Mouse (Mus musculus) midbrain, embryonic 14.5 days (tissue): ENCODE measurements around the gene Rab36. TPM values are rescaled to one million over a fixed set of nuclear protein-coding genes. Genes with fewer than 3 reads are reported as not detected.

Experiments used
- ATAC-seq: fragments of 200-750 bp; cut with Nextera tagmentation; 2 replicates; pipeline ENCODE4 v1.8.0; 2017; ENCODE audit warnings: moderate number of reproducible peaks, moderate library complexity; ENCODE audit not compliant: low FRiP score, low TSS enrichment
- DNase-seq: peaks from one replicate; pipeline ENCODE4 v3.0.0-alpha.2; 2015
- H3K27ac ChIP-seq: fragments of 300-500 bp; sonication (generic); replicated peaks from 2 replicates; pipeline ENCODE4 v1.5.1; 2014; ENCODE audit warnings: mild to moderate bottlenecking, low read depth, low read length, moderate library complexity
- H3K27me3 ChIP-seq: fragments of 300-500 bp; sonication (generic); 2 replicates; pipeline ENCODE4 v1.6.1; 2014; ENCODE audit warnings: low read length, control low read depth, mixed read lengths; ENCODE audit not compliant: control insufficient read depth, insufficient read depth
- H3K36me3 ChIP-seq: fragments of 300-500 bp; sonication (generic); 2 replicates; pipeline ENCODE4 v1.6.1; 2014; ENCODE audit warnings: low read length, control low read depth; ENCODE audit not compliant: control insufficient read depth, insufficient read depth
- H3K4me1 ChIP-seq: fragments of 300-500 bp; sonication (generic); 2 replicates; pipeline ENCODE4 v1.6.1; 2014; ENCODE audit warnings: mild to moderate bottlenecking, antibody characterized with exemption, low read length, control low read depth; ENCODE audit not compliant: control insufficient read depth, insufficient read depth
- H3K4me2 ChIP-seq: fragments of 300-500 bp; sonication (generic); 2 replicates; pipeline ENCODE4 v1.6.1; 2014; ENCODE audit warnings: mild to moderate bottlenecking, low read length, moderate library complexity
- H3K4me3 ChIP-seq: fragments of 300-500 bp; sonication (generic); replicated peaks from 2 replicates; pipeline ENCODE4 v1.5.1; 2014; ENCODE audit warnings: low read depth, low read length
- H3K9ac ChIP-seq: fragments of 300-500 bp; sonication (generic); replicated peaks from 2 replicates; pipeline ENCODE4 v1.6.1; 2014; ENCODE audit warnings: mild to moderate bottlenecking, low read length, moderate library complexity
- H3K9me3 ChIP-seq: fragments of 300-500 bp; sonication (generic); 2 replicates; pipeline ENCODE4 v1.6.1; 2016; ENCODE audit warnings: low read length, control low read depth, mixed read lengths; ENCODE audit not compliant: control insufficient read depth
- WGBS: fragments of 180-500 bp; shearing (Covaris S2); extraction: QIAGEN DNeasy Blood & Tissue Kit; methylation state at CpG from one replicate; pipeline ENCODE4 v1.1.7; 2014; 5-methylcytosine and 5-hydroxymethylcytosine counted together
- polyA plus RNA-seq: library from polyadenylated mRNA; unstranded; fragments of >200 nt; fragmentation: Nextera tagmentation; extraction: Ambion mirVana; gene quantifications from 2 replicates; pipeline ENCODE4 v1.2.1, GENCODE M21; 2014

Gene Rab36
- polyA plus RNA-seq, 1 experiment from 2014 or later, result 14.3 TPM

GRCm38 (mm10) chr10:75093252-75093987, 56.6 kb downstream of the Rab36 start:
- 38% methylated on average over 22 of the region's 22 CpGs for WGBS
- Histone ChIP-seq H3K36me3 (no peaks in the 10 kb centered on the region), H3K27ac (no peak overlapping the region), H3K9me3 (no peaks in the 10 kb centered on the region), H3K9ac (no peak overlapping the region), H3K4me2 (0 out of 2 replicates have a peak overlapping the region, but pooled peaks have one; percentile 1), H3K27me3 (no peaks in the 10 kb centered on the region), H3K4me3 (no peak overlapping the region), H3K4me1 (peaks cover 14% of the 10 kb centered on the region; the same call in 1 of the 2 replicates)
- peak; percentile 62 for DNase-seq
- ATAC-seq, result 0 out of 2 replicates have a peak, but pooled peaks have one; percentile 36

GRCm38 (mm10) chr10:75094338-75094737, 57.5 kb downstream of the Rab36 start:
- Histone ChIP-seq H3K9ac (no peak overlapping the region), H3K36me3 (no peaks in the 10 kb centered on the region), H3K9me3 (no peaks in the 10 kb centered on the region), H3K27ac (no peak overlapping the region), H3K4me1 (peaks cover 19% of the 10 kb centered on the region; the same call in 1 of the 2 replicates), H3K4me3 (no peak overlapping the region), H3K4me2 (no peak overlapping the region), H3K27me3 (no peaks in the 10 kb centered on the region)
- 100% methylated on average over 1 of the region's 1 CpGs for WGBS
- ATAC-seq, result no peak
- DNase-seq, result no peak

- WGBS, result 94% methylated on average over 7 of the region's 7 CpGs
- H3K9ac ChIP-seq, result no peak overlapping the region
- no peak overlapping the region for H3K27ac ChIP-seq
- no peaks in the 10 kb centered on the region for H3K36me3 ChIP-seq
- ATAC-seq (no peak), DNase-seq (no peak)
- H3K27me3 ChIP-seq, result no peaks in the 10 kb centered on the region
- H3K4me2 ChIP-seq, result no peak overlapping the region
- H3K4me1 ChIP-seq, result peaks cover 22% of the 10 kb centered on the region; the same call in 1 of the 2 replicates
- no peak overlapping the region for H3K4me3 ChIP-seq
- H3K9me3 ChIP-seq, result no peaks in the 10 kb centered on the region
Observed at GRCm38 (mm10) chr10:75095216-75095615, 58.4 kb downstream of the Rab36 start.

- H3K27me3 ChIP-seq, result no peaks in the 10 kb centered on the region
- peak; percentile 31 for DNase-seq
- no peak overlapping the region for H3K4me3 ChIP-seq
- no peak overlapping the region for H3K4me2 ChIP-seq
- peaks cover 29% of the 10 kb centered on the region for H3K4me1 ChIP-seq
- ATAC-seq, result peak; percentile 37; the same call in 1 of the 2 replicates
- WGBS, result 33% methylated on average over 10 of the region's 10 CpGs
- no peaks in the 10 kb centered on the region for H3K36me3 ChIP-seq
- peak overlapping the region; percentile 39; the same call in 1 of the 2 replicates for H3K27ac ChIP-seq
- H3K9me3 ChIP-seq, result no peaks in the 10 kb centered on the region
- no peak overlapping the region for H3K9ac ChIP-seq
Observed at GRCm38 (mm10) chr10:75098446-75099183, 61.8 kb downstream of the Rab36 start.

- Histone ChIP-seq H3K4me1 (peaks cover 42% of the 10 kb centered on the region), H3K9me3 (no peaks in the 10 kb centered on the region), H3K4me3 (no peak overlapping the region), H3K9ac (no peak overlapping the region), H3K27ac (peak overlapping the region; percentile 20; the same call in 1 of the 2 replicates), H3K27me3 (no peaks in the 10 kb centered on the region), H3K4me2 (no peak overlapping the region), H3K36me3 (no peaks in the 10 kb centered on the region)
- DNase-seq (peak; percentile 53), ATAC-seq (peak; percentile 44; the same call in 1 of the 2 replicates)
- WGBS, result 41% methylated on average over 7 of the region's 7 CpGs
Observed at GRCm38 (mm10) chr10:75100298-75100697, 63.4 kb downstream of the Rab36 start.

- Histone ChIP-seq H3K9me3 (no peaks in the 10 kb centered on the region), H3K27ac (no peak overlapping the region), H3K9ac (no peak overlapping the region), H3K36me3 (no peaks in the 10 kb centered on the region), H3K27me3 (no peaks in the 10 kb centered on the region), H3K4me2 (no peak overlapping the region), H3K4me3 (no peak overlapping the region), H3K4me1 (peaks cover 43% of the 10 kb centered on the region)
- no peak for ATAC-seq
- 84% methylated on average over 2 of the region's 2 CpGs for WGBS
- DNase-seq, result no peak
Observed at GRCm38 (mm10) chr10:75103502-75103901, 66.6 kb downstream of the Rab36 start.

Other genes with a start within 250 kb of the Rab36 start
- gene Gnaz, start 69.9 kb upstream of the Rab36 start, polyA plus RNA-seq, result 60.6 and 82.2 TPM in 2 replicates
- 0.68 and 1.2 TPM in 2 replicates for gene Rsph14, start 4.5 kb upstream of the Rab36 start, polyA plus RNA-seq
- 20.9 and 22.8 TPM in 2 replicates for gene Bcr, start 23.5 kb downstream of the Rab36 start, polyA plus RNA-seq
- 25.4 and 30.9 TPM in 2 replicates for gene Specc1l, start 175.0 kb downstream of the Rab36 start, polyA plus RNA-seq